Mouse (Mus musculus) liver, embryonic 16.5 days (tissue): Measurements from ENCODE around the gene Ints1. TPM values are rescaled to one million over a fixed set of nuclear protein-coding genes. Genes with fewer than 3 reads are reported as not detected.

Experiments
- ATAC-seq: fragments of 200-750 bp; cut with Nextera tagmentation; 2 replicates; pipeline ENCODE4 v1.8.0; 2017; ENCODE audit warnings: low read depth, mild to moderate bottlenecking, moderate number of reproducible peaks, moderate library complexity
- H3K27ac ChIP-seq: fragments of 300-500 bp; sonication (generic); 2 replicates; pipeline ENCODE4 v1.5.1; 2014; ENCODE audit warnings: mild to moderate bottlenecking, low read length
- H3K27me3 ChIP-seq: fragments of 300-500 bp; sonication (generic); 2 replicates; pipeline ENCODE4 v1.6.1; 2014; ENCODE audit warnings: low read depth, low read length, mixed read lengths; ENCODE audit not compliant: control insufficient read depth, insufficient read depth
- H3K36me3 ChIP-seq: fragments of 300-500 bp; sonication (generic); 2 replicates; pipeline ENCODE4 v1.6.1; 2014; ENCODE audit warnings: mild to moderate bottlenecking; ENCODE audit not compliant: control insufficient read depth, insufficient read depth
- H3K4me1 ChIP-seq: fragments of 300-500 bp; sonication (generic); 2 replicates; pipeline ENCODE4 v1.6.1; 2014; ENCODE audit warnings: low read depth, low read length, mixed read lengths; ENCODE audit not compliant: control insufficient read depth
- H3K4me2 ChIP-seq: fragments of 300-500 bp; sonication (generic); 2 replicates; pipeline ENCODE4 v1.6.1; 2014; ENCODE audit warnings: low read depth, low read length, mixed read lengths
- H3K4me3 ChIP-seq: fragments of 300-500 bp; sonication (generic); 2 replicates; pipeline ENCODE4 v1.5.1; 2014; ENCODE audit warnings: low read depth, mild to moderate bottlenecking, low read length
- H3K9ac ChIP-seq: fragments of 300-500 bp; sonication (generic); 2 replicates; pipeline ENCODE4 v1.6.1; 2014; ENCODE audit warnings: low read depth, low read length
- H3K9me3 ChIP-seq: fragments of 300-500 bp; sonication (generic); replicated peaks from 2 replicates; pipeline ENCODE4 v1.6.1; 2016; ENCODE audit warnings: low read length; ENCODE audit not compliant: control insufficient read depth
- WGBS: fragments of 180-500 bp; shearing (Covaris S2); extraction: QIAGEN DNeasy Blood & Tissue Kit; methylation state at CpG from one replicate; pipeline ENCODE4 v1.1.7; 2014; ENCODE audit not compliant: insufficient replicate concordance; 5-methylcytosine and 5-hydroxymethylcytosine counted together
- polyA plus RNA-seq: library from polyadenylated mRNA; unstranded; fragments of >200 nt; fragmentation: Nextera tagmentation; extraction: Ambion mirVana; gene quantifications from 2 replicates; pipeline ENCODE4 v1.2.1, GENCODE M21; 2015

The Ints1 gene
- polyA plus RNA-seq, 1 experiment from 2014 or later, result 11.2 TPM

DNA sequence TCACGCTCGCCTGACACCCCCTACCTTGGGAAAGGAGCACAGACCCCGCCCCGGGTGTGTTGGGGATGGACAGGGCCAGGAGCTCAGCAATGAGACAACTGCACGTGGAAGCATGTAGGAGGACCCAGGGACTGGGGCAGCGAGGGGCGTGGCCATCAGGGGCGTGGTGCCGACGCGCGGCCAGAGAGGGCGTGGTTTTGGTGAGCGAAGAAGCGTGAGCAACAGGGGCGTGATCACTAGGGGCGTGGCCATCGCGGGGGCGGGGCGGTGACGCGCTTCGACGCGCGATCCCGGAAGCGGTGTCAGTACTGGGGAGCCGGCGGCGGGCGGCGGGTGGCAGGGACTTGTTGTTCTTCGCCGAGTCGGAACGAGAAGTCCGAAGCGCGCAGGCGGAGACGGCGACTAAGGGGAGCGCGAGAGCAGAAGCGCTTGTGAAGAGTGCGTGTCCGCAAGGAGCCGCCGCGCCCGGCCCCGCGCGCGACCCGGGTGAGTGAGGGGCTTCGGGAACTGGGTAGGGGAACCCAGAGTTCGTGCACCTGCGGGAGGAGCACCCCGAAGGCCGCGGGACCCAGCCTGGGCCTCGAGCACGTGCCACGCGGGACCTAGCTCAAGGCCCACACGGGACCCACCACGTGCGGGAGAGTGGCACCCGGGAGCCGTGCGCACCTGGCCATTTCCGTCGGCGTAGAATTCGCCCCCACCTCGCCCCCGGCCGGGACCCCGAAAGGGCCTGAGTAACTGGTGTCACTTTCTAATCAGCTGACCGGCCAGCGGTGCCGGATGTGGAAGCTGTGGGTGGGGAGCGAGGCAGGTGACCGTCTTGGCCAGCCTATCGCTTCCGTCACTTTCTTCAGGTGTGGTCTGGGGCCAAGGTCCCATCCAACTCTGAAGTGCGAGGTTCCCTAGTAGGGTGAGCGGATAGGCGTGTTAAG is 16.0 kb upstream of the Ints1 start, which contains the start of gene Mafk:
Mafk (plus strand) TSS at position 287 of the 932 bp plus-strand sequence.
- Histone ChIP-seq H3K4me2 (peak within 1 kb of the TSS; percentile 77), H3K9ac (peak within 1 kb of the TSS; percentile 99), H3K9me3 (no peaks in the 10 kb centered on the region), H3K36me3 (peaks cover 6% of the 10 kb centered on the region), H3K4me1 (peaks cover 56% of the 10 kb centered on the region), H3K27ac (peak within 1 kb of the TSS; percentile 98), H3K4me3 (peak within 1 kb of the TSS; percentile 99), H3K27me3 (no peaks in the 10 kb centered on the region)
- WGBS, result under 1% methylated on average over 88 of the region's 92 CpGs
- ATAC-seq, result peak; percentile 85

DNA sequence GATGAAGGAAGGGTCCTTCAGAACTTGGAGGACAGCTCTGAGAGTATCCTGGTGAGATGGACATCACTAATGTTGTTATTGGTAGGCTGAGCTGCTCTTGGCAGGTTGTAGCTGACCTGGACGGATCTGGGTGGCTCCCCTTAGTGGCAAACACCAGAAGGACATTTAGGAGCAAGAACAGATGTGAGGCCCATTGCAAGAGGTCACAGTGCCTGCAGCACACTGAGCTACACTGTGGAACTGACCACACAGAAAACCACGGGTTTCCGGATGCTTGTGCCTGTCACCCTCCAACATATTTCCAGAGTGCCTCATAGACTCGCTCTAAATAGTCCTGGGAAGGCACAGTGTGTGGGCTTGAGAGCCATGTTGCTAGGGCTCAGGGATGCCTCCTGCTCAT is 14.0 kb upstream of the Ints1 start:
- 29% methylated on average over 4 of the region's 4 CpGs for WGBS
- Histone ChIP-seq H3K27me3 (no peaks in the 10 kb centered on the region), H3K4me2 (no peak overlapping the region), H3K27ac (no peak overlapping the region), H3K4me1 (peaks cover 37% of the 10 kb centered on the region), H3K9me3 (no peaks in the 10 kb centered on the region), H3K9ac (no peak overlapping the region), H3K36me3 (peaks cover 3% of the 10 kb centered on the region; the same call in 1 of the 2 replicates), H3K4me3 (no peak overlapping the region)
- ATAC-seq, result no peak

DNA sequence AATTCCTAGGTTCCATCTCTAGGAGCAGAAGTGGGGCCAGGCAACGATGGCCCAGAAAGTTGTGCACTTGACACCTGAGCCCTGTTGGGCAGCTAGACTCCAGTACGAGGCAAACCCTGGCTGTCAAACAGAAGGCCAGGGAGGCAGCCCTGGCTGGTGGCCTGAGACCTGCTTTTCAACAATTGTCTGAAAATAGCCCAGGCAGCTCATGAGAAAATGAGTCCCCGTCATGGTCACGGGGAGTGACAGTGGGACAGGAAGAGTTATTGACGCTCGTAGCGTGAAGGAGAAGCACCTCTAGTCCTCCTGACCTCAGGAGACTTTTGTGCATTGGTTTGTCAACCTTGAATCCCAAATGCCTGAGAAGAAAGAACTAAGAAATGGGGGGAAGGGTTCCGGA is 5.9 kb upstream of the Ints1 start:
- no peaks in the 10 kb centered on the region for H3K27me3 ChIP-seq
- no peak overlapping the region for H3K9ac ChIP-seq
- 73% methylated on average over 8 of the region's 8 CpGs for WGBS
- H3K27ac ChIP-seq, result no peak overlapping the region
- no peaks in the 10 kb centered on the region for H3K9me3 ChIP-seq
- no peaks in the 10 kb centered on the region for H3K36me3 ChIP-seq
- H3K4me3 ChIP-seq, result no peak overlapping the region
- no peak for ATAC-seq
- H3K4me1 ChIP-seq, result no peaks in the 10 kb centered on the region; the same call in 1 of the 2 replicates
- no peak overlapping the region for H3K4me2 ChIP-seq

DNA sequence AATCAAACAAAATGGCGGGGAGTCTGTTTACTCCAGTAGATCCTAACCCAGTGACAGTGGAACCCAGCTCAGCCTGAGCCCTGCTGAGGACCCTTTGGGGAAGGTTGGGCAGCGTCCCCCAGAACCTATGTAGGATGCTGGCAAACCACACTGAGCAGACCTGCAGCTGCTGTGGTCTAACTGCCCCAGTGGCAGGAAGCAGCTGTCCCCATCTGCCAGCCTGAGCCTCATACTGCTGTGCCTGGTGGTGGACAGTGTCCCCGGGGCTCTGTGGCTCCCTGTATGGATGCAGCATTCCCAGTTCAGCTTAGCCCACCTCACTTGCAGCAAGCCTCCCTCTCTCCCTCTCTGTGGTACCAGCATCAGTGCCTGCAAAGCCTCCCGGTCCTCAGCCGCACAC is 1.5 kb upstream of the Ints1 start:
- H3K4me3 ChIP-seq, result no peak overlapping the region
- no peak overlapping the region for H3K4me2 ChIP-seq
- no peak for ATAC-seq
- H3K27me3 ChIP-seq, result no peaks in the 10 kb centered on the region
- no peak overlapping the region for H3K9ac ChIP-seq
- no peaks in the 10 kb centered on the region for H3K9me3 ChIP-seq
- peak overlapping the region; percentile 48 for H3K27ac ChIP-seq
- H3K36me3 ChIP-seq, result no peaks in the 10 kb centered on the region; the same call in 1 of the 2 replicates
- H3K4me1 ChIP-seq, result peaks cover 12% of the 10 kb centered on the region
- 30% methylated on average over 5 of the region's 5 CpGs for WGBS

DNA sequence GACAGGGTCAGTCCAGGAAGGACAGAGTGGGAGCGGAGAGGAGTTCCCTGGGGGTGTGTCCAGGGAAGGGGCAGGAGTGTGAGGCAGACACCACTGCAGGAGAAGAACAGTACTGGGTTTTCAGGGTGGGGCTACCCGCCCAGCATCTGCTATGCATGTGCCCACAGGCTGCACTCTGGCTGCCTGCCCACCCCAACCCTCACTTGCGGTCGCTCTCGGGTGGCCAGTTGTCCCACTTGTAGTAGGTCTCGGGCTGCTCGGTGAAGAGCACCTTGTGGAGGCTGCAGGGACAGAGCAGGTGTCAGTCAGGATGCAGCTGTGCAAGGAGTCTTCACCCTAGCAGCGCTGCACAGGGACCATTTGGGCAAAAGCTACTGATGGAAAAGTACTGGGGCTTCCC is 7.3 kb downstream of the Ints1 start:
- Histone ChIP-seq H3K4me3 (no peak overlapping the region), H3K36me3 (peaks cover 34% of the 10 kb centered on the region), H3K9ac (no peak overlapping the region), H3K9me3 (no peaks in the 10 kb centered on the region), H3K4me1 (no peaks in the 10 kb centered on the region), H3K27ac (no peak overlapping the region), H3K27me3 (no peaks in the 10 kb centered on the region), H3K4me2 (no peak overlapping the region)
- WGBS, result 85% methylated on average over 8 of the region's 8 CpGs
- ATAC-seq, result no peak

DNA sequence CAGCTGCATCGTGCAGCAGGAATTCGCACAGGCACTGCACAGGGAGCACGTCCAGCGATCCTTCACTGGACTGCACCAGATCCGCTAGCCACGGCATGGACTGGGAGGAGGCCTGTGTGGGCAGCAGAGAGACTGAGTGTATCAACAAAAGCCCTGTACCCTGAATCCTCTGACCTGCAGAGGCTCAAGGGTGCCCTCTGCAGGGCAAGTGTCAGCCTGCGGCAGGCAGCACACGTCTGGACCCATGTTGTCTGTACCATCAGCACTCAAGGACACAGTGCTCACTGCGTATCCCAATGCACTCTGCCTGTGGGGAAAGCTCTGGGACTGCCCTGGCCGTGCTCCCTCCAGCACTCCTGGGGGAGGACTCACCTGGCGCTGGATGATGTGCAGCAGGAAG is 11.2 kb downstream of the Ints1 start:
- no peak overlapping the region for H3K27ac ChIP-seq
- 67% methylated on average over 11 of the region's 11 CpGs for WGBS
- no peak for ATAC-seq
- H3K4me1 ChIP-seq, result no peaks in the 10 kb centered on the region
- no peak overlapping the region for H3K9ac ChIP-seq
- H3K4me3 ChIP-seq, result no peak overlapping the region
- no peak overlapping the region for H3K4me2 ChIP-seq
- peaks cover 32% of the 10 kb centered on the region for H3K36me3 ChIP-seq
- no peaks in the 10 kb centered on the region for H3K27me3 ChIP-seq
- no peaks in the 10 kb centered on the region for H3K9me3 ChIP-seq

DNA sequence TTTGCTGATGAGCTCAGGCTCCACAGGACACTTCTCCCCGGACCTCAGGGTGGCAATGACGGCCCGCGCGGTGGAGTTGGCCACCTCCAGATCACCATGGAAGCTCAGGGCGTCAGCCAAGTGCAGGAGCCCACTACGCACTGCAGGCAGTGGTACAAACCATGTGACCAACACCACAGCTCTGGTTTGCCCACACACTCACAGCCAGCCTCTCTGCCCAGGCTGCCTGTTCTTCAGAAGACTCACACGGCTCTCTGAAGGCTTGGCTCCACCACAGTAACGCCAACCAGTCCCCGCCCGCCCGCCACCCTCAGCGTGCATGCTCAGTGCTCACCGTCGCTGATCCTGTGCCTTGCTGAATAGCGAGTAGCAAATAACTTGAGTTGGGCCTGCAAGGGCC is 17.4 kb downstream of the Ints1 start:
- H3K9me3 ChIP-seq, result no peaks in the 10 kb centered on the region
- ATAC-seq, result no peak
- H3K36me3 ChIP-seq, result peaks cover 24% of the 10 kb centered on the region
- 84% methylated on average over 16 of the region's 16 CpGs for WGBS
- no peak overlapping the region for H3K9ac ChIP-seq
- no peaks in the 10 kb centered on the region; the same call in 1 of the 2 replicates for H3K4me1 ChIP-seq
- no peak overlapping the region for H3K27ac ChIP-seq
- no peaks in the 10 kb centered on the region for H3K27me3 ChIP-seq
- no peak overlapping the region for H3K4me2 ChIP-seq
- H3K4me3 ChIP-seq, result no peak overlapping the region

DNA sequence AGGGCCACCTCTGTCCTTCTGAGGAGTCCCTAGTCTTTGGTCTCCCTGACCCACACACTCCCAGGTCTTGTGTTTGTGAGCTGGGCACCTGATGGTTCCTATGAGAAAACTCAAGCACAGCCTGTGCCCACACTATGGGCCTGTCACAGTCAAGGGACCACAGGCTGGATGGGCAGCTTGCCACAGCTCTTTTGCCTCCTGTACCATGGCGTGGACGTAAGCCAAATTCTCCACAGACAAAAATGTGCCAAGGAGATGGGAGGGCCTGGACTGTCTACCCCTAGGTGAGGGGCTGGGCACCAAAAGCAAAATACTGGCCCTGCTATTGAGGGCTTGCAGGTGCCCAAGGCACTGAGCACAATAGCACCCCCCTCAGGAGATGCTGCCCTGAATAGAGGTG is 18.9 kb downstream of the Ints1 start:
- ATAC-seq, result no peak
- H3K27ac ChIP-seq, result no peak overlapping the region
- no peaks in the 10 kb centered on the region for H3K27me3 ChIP-seq
- H3K4me2 ChIP-seq, result no peak overlapping the region
- H3K4me1 ChIP-seq, result no peaks in the 10 kb centered on the region; the same call in 1 of the 2 replicates
- H3K9ac ChIP-seq, result no peak overlapping the region
- no peaks in the 10 kb centered on the region for H3K9me3 ChIP-seq
- WGBS, result 89% methylated on average over 2 of the region's 2 CpGs
- H3K36me3 ChIP-seq, result peaks cover 12% of the 10 kb centered on the region
- H3K4me3 ChIP-seq, result no peak overlapping the region

DNA sequence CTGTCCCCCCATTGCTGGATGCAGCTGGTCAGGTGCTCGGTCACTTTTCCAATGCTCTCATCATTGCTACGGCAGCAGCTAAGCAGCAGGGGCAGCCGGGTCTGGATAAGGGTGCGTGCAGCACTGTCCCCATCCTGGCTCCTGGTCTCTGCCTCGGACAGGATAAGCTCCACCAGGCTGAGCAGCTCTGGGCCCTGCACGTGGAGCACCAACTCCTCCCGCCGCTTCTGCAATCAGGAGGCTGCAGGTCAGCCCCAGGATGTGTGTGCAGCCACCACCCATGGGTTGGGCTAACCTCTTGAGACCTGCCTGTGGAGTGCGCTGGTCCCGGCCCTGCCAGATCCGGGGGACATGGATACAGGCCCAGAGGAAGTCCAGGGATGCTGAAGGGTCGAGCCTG is 19.3 kb downstream of the Ints1 start:
- Histone ChIP-seq H3K4me3 (no peak overlapping the region), H3K4me1 (no peaks in the 10 kb centered on the region; the same call in 1 of the 2 replicates), H3K4me2 (no peak overlapping the region), H3K9me3 (no peaks in the 10 kb centered on the region), H3K27ac (no peak overlapping the region), H3K27me3 (no peaks in the 10 kb centered on the region), H3K9ac (no peak overlapping the region), H3K36me3 (peaks cover 12% of the 10 kb centered on the region)
- peak; percentile 33; the same call in 1 of the 2 replicates for ATAC-seq
- WGBS, result 69% methylated on average over 12 of the region's 12 CpGs
